41 mouse cellular contexts compared by ENCODE assay signal in genomic region chr1:191205791-191206190, GRCm38 (mm10). TPM values are rescaled to one million over a fixed set of nuclear protein-coding genes. Genes with fewer than 3 reads are reported as not detected.
DNase-seq lines count a peak whose midpoint lies in the region; ATAC-seq and TF ChIP-seq lines count a peak whose summit lies in the region.
"Had no signal": no experiment of that assay in that cellular context is flagged by ENCODE, and none has a peak within 500 bp of the region (broad histone marks: within the 10 kb centered on the region; RNA-seq: fewer than 3 reads in every experiment).

No protein-coding gene starts in this region.

- H3K4me2 ChIP-seq in heart, embryonic 12.5 days, result no peak overlapping the region
- H3K4me2 ChIP-seq in liver, postnatal 0 days (ENCODE audit: low read depth, low read length), result no peak overlapping the region
- H3K4me2 ChIP-seq in midbrain, embryonic 11.5 days, result no peak overlapping the region
- H3K4me2 ChIP-seq: embryonic facial prominence, embryonic 12.5 days; hindbrain, embryonic 15.5 days; limb, embryonic 13.5 days; liver, embryonic 13.5 days; neural tube, embryonic 15.5 days; stomach, embryonic 15.5 days had no signal

- 76% methylated on average over 5 of the region's 5 CpGs for WGBS in heart, embryonic 12.5 days
- 56% methylated on average over 5 of the region's 5 CpGs for WGBS in liver, postnatal 0 days (ENCODE audit: insufficient replicate concordance)
- 76% methylated on average over 5 of the region's 5 CpGs for WGBS in midbrain, embryonic 11.5 days

- H3K4me3 ChIP-seq in heart, embryonic 12.5 days, result no peak overlapping the region
- no peak overlapping the region for H3K4me3 ChIP-seq in liver, postnatal 0 days (ENCODE audit: low read depth, low read length)
- H3K4me3 ChIP-seq in midbrain, embryonic 11.5 days (ENCODE audit: low read depth, low read length), result no peak overlapping the region
- H3K4me3 ChIP-seq: embryonic facial prominence, embryonic 12.5 days; gastrocnemius, adult 2 months; hindbrain, embryonic 10.5 days; hindbrain, embryonic 15.5 days; limb, embryonic 13.5 days; liver, embryonic 13.5 days; megakaryocyte, embryonic 14.5 days; neural tube, embryonic 15.5 days; stomach, embryonic 15.5 days had no signal

- H3K9me3 ChIP-seq in heart, embryonic 12.5 days (replicated peaks), result no peaks in the 10 kb centered on the region
- H3K9me3 ChIP-seq in liver, postnatal 0 days (ENCODE audit: low read length), result no peaks in the 10 kb centered on the region
- no peaks in the 10 kb centered on the region for H3K9me3 ChIP-seq in midbrain, embryonic 11.5 days (ENCODE audit: control insufficient read depth, low read length)
- H3K9me3 ChIP-seq: embryonic facial prominence, embryonic 12.5 days; hindbrain, embryonic 15.5 days; limb, embryonic 13.5 days; liver, embryonic 13.5 days; neural tube, embryonic 15.5 days; stomach, embryonic 15.5 days had no signal

- H3K27ac ChIP-seq in heart, embryonic 12.5 days (ENCODE audit: poor library complexity, severe bottlenecking), result no peak overlapping the region
- H3K27ac ChIP-seq in liver, postnatal 0 days (ENCODE audit: low read depth), result no peak overlapping the region
- H3K27ac ChIP-seq in midbrain, embryonic 11.5 days (ENCODE audit: low read depth, low read length), result no peak overlapping the region
- H3K27ac ChIP-seq: embryonic facial prominence, embryonic 12.5 days; gastrocnemius, adult 2 months; hindbrain, embryonic 10.5 days; hindbrain, embryonic 15.5 days; kidney, postnatal 0 days; limb, embryonic 13.5 days; liver, embryonic 13.5 days; neural tube, embryonic 15.5 days; stomach, embryonic 15.5 days had no signal

- no peaks in the 10 kb centered on the region for H3K4me1 ChIP-seq in heart, embryonic 12.5 days (replicated peaks)
- H3K4me1 ChIP-seq in liver, postnatal 0 days (ENCODE audit: insufficient read depth), result no peaks in the 10 kb centered on the region
- no peaks in the 10 kb centered on the region for H3K4me1 ChIP-seq in midbrain, embryonic 11.5 days (ENCODE audit: control insufficient read depth, insufficient read depth, low read length)
- H3K4me1 ChIP-seq: embryonic facial prominence, embryonic 12.5 days; hindbrain, embryonic 10.5 days; hindbrain, embryonic 15.5 days; limb, embryonic 13.5 days; liver, embryonic 13.5 days; megakaryocyte, embryonic 14.5 days; neural tube, embryonic 15.5 days; stomach, embryonic 15.5 days had no signal

- no peak for ATAC-seq in heart, embryonic 12.5 days (ENCODE audit: insufficient number of reproducible peaks, low FRiP score)
- no peak for ATAC-seq in liver, postnatal 0 days
- peak; percentile 36 for ATAC-seq in megakaryocyte, adult 5-6 weeks (ENCODE audit: poor library complexity, severe bottlenecking)
- no peak for ATAC-seq in midbrain, embryonic 11.5 days (ENCODE audit: low FRiP score)
- ATAC-seq: activated CD4-positive, CD25-positive, alpha-beta regulatory T cell, adult 4 months; forebrain, embryonic 16.5 days; inflammation-experienced regulatory T-cells, adult 6 months had no signal

- no peaks in the 10 kb centered on the region for H3K27me3 ChIP-seq in heart, embryonic 12.5 days (replicated peaks)
- peaks cover 10% of the 10 kb centered on the region; the same call in 1 of the 2 replicates for H3K27me3 ChIP-seq in liver, postnatal 0 days (ENCODE audit: insufficient read depth, low read length)
- no peaks in the 10 kb centered on the region for H3K27me3 ChIP-seq in midbrain, embryonic 11.5 days (ENCODE audit: control insufficient read depth, insufficient read depth, low read length)
- H3K27me3 ChIP-seq: embryonic facial prominence, embryonic 12.5 days; limb, embryonic 13.5 days; neural tube, embryonic 15.5 days; stomach, embryonic 15.5 days had no signal

- H3K36me3 ChIP-seq in heart, embryonic 12.5 days, result no peaks in the 10 kb centered on the region
- no peaks in the 10 kb centered on the region for H3K36me3 ChIP-seq in liver, postnatal 0 days (replicated peaks; ENCODE audit: insufficient read depth, low read length)
- H3K36me3 ChIP-seq in midbrain, embryonic 11.5 days (ENCODE audit: control insufficient read depth, insufficient read depth, low read length), result no peaks in the 10 kb centered on the region
- H3K36me3 ChIP-seq: embryonic facial prominence, embryonic 12.5 days; hindbrain, embryonic 10.5 days; hindbrain, embryonic 15.5 days; limb, embryonic 13.5 days; liver, embryonic 13.5 days; neural tube, embryonic 15.5 days; stomach, embryonic 15.5 days had no signal

- TF ChIP-seq EP300 in liver, postnatal 0 days (IDR thresholded peaks at IDR 0.05; ENCODE audit: low read depth), result no peak

- no peak overlapping the region for H3K9ac ChIP-seq in heart, embryonic 12.5 days
- H3K9ac ChIP-seq in liver, postnatal 0 days (replicated peaks), result no peak overlapping the region
- H3K9ac ChIP-seq in midbrain, embryonic 11.5 days (ENCODE audit: low read length), result no peak overlapping the region
- H3K9ac ChIP-seq: embryonic facial prominence, embryonic 12.5 days; hindbrain, embryonic 15.5 days; limb, embryonic 13.5 days; liver, embryonic 13.5 days; neural tube, embryonic 15.5 days; stomach, embryonic 15.5 days had no signal

- DNase-seq in heart, adult 11 months, result peak; percentile 61
- DNase-seq in liver, postnatal 0 days, result no peak
- DNase-seq in liver, result no peak
- peak; percentile 53 for DNase-seq in ES-CJ7 (ENCODE audit: low read depth, low spot score)
- no peak for DNase-seq in kidney, postnatal 25 days
- no peak for DNase-seq in midbrain, embryonic 11.5 days (ENCODE audit: low spot score, missing footprints)
- DNase-seq: adrenal gland, adult 2 months; cerebellum, adult 8-10 months; cerebellum, postnatal 25 days; embryo, embryonic 11 days; gastrocnemius, adult 2 months; gastrocnemius, postnatal 36 days; heart, postnatal 14 days; kidney, adult 8-10 months; layer of hippocampus, adult 9-11 months; liver, embryonic 13.5 days; lung, postnatal 36 days; midbrain, embryonic 14.5 days; right cerebral cortex, postnatal 25 days; thymus, postnatal 25 days had no signal

- TF ChIP-seq CTCF in liver, postnatal 0 days (IDR thresholded peaks at IDR 0.05; ENCODE audit: low read depth), result peak; percentile 19; the same call in 1 of the 2 replicates

RNA-seq across cellular contexts. Expression of gene Atf3, which starts 12.0 kb away (rescaled TPM):
- polyA plus RNA-seq in heart, embryonic 12.5 days (2016; fragmentation: Nextera tagmentation; extraction: Ambion mirVana), result 17.0 and 17.6 TPM in 2 replicates
- polyA plus RNA-seq in liver, postnatal 0 days (2015; fragmentation: Nextera tagmentation; extraction: Ambion mirVana), result 1.00 and 1.3 TPM in 2 replicates
- 15.5 and 38.2 TPM in 2 replicates for total RNA-seq in megakaryocyte, adult 5-6 weeks (2015)
- total RNA-seq in megakaryocyte, adult 5-6 weeks (2017), result 19.3 and 57.2 TPM in 2 replicates
- polyA plus RNA-seq in midbrain, embryonic 11.5 days (2014; fragmentation: Nextera tagmentation; extraction: Ambion mirVana), result 3.8 and 4.6 TPM in 2 replicates
- polyA plus RNA-seq: activated CD4-positive, CD25-positive, alpha-beta regulatory T cell, adult 4 months; inflammation-experienced regulatory T-cells, adult 6 months had no signal

RNA-seq across cellular contexts. Expression of gene Fam71a, which starts 41.2 kb away (rescaled TPM):
- polyA plus RNA-seq in heart, embryonic 12.5 days (2016; fragmentation: Nextera tagmentation; extraction: Ambion mirVana), result not detected in 2 replicates
- polyA plus RNA-seq in liver, postnatal 0 days (2015; fragmentation: Nextera tagmentation; extraction: Ambion mirVana), result not detected in 2 replicates
- total RNA-seq in megakaryocyte, adult 5-6 weeks (2015), result 0.14 and 0.49 TPM in 2 replicates
- 0.24 TPM in 1 of 2 replicates, not detected in the other for total RNA-seq in megakaryocyte, adult 5-6 weeks (2017)
- polyA plus RNA-seq in midbrain, embryonic 11.5 days (2014; fragmentation: Nextera tagmentation; extraction: Ambion mirVana), result not detected in 2 replicates
- total RNA-seq: adrenal gland, adult 2 months; adrenal gland, postnatal 4 days; gastrocnemius, adult 2 months; gastrocnemius, postnatal 36 days; heart, adult 8-10 months; heart, postnatal 14 days; left cerebral cortex, adult 18-20 months; left cerebral cortex, postnatal 36 days had no signal
- polyA plus RNA-seq: activated CD4-positive, CD25-positive, alpha-beta regulatory T cell, adult 4 months; adrenal gland, adult 2 months; C2C12; embryonic facial prominence, embryonic 12.5 days; forebrain, embryonic 16.5 days; heart, embryonic 14.5 days; hindbrain, embryonic 10.5 days; hindbrain, embryonic 15.5 days; inflammation-experienced regulatory T-cells, adult 6 months; kidney, postnatal 0 days; large intestine, adult 2 months; limb, embryonic 13.5 days; liver, embryonic 13.5 days; lung, embryonic 16.5 days; midbrain, embryonic 14.5 days; neural tube, embryonic 15.5 days; stomach, embryonic 15.5 days had no signal

Comparison
In these comparisons a context has a peak if more than half of its experiments do, and no peak if none do; other contexts are left out.
1. DNase-seq: peak in heart, adult 11 months (single experiment) and ES-CJ7 (single experiment); none in liver, postnatal 0 days (single experiment), liver (single experiment), kidney, postnatal 25 days (0 of 2) and midbrain, embryonic 11.5 days (single experiment).